Mouse (Mus musculus) kidney, adult 8-10 months (tissue): ENCODE results near the gene C87436.
"Not testable (repeated sequence)": the region's sequence is repeated elsewhere in the genome, so short reads cannot be mapped to it uniquely, and the experiment has no call there.

Experiments
- DNase-seq, 2 experiments: peaks; one replicate each; pipeline ENCODE4 v3.0.0; 2022

The C87436 gene

DNA sequence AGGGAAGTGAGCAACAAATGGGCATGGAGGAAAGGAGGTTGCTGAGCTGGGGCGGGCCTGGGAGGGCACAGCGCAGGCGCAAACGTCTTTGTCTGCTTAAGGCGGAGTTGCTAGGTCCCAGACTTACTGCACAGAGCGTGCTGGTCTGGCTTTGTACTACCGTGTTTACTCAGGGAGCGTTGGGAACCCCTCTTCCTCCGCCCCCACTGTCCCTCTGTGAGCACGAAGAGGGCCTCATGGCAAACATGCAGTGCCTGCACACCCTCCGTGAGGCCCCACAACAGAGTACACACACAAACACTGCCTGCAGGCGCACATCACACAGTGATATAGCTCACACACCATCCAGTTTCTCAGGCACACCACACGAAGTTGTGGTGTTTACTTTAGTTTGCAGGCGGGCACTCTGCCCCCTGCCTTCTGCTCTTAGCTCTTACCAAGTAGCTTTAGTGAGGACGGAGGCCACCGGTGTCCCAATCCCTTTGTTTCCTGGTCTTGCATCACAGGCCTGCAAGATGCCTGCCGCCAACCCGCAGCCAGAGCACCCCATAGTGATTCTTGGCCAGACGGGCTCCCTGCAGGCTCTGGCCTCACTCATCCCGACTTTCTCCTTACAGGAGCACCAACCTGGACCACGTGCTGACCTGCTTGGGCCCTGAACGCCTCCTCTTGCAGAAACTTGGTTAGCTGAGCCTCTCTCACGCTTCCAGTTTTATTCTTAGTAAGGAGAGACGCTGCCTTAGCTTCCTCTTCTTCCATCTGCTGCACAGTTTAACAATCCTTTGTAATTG lies 49.4 kb downstream of the C87436 start:
- DNase-seq, result peak; percentile 59 to 67

DNA sequence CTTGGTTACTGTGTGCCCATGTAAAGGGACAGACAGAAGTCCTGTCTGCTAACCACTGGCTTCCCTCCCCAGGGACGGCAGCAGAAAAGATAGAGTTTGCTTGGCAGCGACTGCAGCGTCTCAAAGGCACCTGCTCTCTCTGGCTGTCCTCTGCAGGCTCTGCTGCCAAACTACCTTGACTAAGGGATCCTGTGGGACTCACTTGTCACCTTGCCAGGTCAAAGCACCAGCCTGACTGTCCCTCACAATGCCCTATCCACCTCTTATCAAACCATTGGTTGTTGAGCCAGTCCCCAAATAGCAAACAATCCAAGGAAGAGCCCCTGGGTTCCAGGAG lies 49.9 kb downstream of the C87436 start:
- no peak for DNase-seq

DNA sequence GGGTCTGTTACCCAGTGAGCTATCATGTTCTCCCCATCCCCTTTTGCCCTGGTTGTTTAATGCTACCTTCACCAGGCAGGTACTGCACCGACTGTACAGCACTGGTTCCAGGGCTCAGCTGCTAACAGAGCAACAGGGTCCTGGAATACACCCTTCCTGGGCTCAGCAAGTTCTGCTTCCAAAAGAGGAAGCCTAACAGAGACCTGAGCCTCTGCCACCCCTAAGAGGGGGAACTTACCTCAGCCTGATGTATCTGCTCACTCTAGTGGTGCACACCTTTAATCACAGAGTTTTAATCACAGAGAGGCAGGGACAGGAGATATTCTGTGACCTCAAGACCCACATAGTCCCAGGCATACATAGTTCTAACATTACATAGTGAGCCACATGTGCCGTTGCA lies 51.8 kb downstream of the C87436 start:
- no peak for DNase-seq

DNA sequence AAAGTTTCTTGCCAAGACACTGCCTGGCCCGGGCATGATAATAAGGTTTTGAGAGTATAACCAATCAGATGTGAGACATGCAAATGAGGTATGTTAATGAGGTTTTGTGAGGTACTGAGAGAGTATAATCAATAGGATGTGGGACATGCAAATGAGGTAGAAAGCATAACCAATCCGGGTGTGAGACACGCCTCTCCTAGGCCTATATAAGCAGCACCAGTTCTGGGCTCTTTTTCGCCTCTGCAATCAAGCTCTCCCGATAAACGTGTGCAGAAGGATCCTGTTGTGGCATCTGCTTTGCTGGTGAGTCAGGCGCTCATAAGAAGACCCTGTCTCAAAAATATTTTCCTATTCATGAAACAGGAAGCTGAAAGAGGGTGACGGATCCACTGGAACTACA lies 52.2 kb downstream of the C87436 start:
- not testable (repeated sequence) for DNase-seq

DNA sequence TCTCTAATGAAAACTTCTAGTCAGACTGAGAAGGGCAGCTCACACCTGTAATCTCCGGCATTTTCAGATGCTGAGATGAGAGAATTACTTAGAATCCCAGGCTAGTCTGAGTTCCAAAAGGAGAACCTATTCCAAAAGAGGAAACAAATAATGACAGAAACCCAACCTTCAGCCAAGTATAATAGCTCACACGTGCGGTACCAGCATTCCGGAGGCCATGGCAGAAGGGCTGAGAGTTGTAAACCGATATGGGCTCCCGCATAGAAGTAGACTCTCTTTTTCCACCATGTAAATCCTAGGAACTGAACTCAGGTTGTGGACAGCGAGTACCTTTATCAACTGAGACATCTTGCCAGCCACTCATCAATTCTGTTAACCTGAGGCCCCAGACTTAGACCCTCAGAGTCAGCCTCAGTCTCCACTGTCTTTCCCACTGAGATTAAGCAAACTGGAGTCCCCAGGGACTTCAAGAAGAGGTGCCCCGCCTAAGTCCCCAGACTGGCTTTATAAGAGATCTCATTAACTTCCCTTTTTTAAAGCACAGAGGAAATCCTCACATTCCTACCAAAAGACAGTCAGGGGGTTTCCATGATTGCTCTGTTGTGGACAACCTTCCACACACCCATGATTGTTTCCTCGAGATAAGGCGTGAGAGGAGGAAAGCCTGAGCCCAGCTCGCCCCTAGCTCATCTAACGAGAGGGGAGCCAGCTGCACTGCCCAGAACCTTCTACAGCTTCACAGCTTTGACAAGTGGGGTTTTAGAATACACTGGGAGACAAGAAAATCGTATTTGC lies 55.5 kb downstream of the C87436 start:
- DNase-seq, result no peak

DNA sequence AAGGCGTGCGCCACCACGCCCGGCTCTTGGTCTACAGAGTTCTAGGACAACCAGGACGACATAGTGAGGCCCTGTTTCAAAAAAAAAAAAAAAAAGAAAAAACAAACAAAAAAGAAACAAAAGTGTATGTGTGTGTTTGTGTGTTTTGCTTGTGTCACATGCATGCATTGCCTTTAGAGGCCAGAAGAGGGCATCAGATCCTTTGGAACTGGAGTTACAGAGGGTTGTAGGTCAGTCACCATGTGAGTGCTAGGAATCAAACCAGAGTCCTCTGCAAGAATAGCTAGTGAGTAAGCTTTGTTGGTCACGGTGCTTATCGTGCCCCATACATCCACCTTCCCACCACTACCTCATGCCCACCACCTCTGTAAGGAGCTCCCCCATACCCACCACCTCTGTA lies 56.6 kb downstream of the C87436 start:
- no peak for DNase-seq

DNA sequence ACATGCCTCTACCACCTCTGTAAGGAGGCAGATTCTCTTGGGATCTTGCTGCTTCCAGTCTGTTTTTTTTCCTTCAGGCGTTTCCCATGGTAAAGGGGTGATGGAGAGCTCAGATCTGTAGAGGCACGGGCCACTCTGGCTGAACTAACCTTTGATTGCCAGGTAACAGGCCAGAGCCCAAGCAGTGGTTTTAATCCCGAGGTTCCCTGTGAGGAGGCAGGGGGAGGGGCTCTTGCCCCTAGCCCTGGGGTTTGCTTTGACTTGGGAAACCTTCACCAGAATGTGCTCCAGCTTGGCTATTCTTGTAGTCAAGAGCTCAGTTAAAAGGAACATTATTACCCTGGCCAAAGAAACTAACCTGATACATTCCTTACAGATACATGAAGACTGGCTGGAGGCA lies 57.5 kb downstream of the C87436 start:
- DNase-seq, result no peak

DNA sequence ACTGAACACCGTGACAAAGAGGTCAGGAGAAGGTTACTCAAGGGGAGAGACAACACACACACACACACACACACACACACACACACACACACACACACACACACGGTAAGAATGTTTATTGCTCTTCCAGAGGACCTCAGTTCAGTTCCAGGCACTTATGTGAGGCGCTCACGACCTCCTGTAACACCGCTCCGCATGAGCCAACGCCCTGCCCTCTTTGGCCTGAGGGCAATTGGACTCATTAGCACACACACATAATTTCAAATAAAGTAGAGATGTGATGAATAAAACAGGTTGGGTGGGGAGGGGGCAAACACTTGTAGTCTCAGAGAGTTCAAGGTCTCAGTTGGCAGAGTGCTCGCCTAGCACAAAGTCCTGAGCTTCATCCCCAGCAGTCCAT lies 58.0 kb downstream of the C87436 start:
- no peak for DNase-seq

DNA sequence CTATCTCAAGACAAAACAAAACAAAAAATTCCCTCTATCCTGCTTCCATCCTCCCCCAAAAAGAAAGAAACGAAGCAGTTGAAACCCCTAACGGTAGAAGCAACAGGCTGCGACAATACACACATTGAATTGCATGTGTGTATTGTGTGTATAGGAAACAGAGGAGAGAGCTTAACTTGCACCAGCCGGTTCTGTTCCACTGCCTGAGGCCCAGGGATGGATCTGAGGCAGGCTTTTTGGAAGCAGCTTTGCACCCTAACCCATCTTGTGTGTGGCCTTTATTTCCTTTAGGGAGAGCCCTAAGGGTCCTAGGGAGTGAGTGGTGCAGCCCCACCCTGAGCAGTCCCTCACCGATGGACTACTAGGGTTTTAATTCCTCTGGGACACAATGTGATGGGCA lies 58.4 kb downstream of the C87436 start:
- DNase-seq, result no peak

DNA sequence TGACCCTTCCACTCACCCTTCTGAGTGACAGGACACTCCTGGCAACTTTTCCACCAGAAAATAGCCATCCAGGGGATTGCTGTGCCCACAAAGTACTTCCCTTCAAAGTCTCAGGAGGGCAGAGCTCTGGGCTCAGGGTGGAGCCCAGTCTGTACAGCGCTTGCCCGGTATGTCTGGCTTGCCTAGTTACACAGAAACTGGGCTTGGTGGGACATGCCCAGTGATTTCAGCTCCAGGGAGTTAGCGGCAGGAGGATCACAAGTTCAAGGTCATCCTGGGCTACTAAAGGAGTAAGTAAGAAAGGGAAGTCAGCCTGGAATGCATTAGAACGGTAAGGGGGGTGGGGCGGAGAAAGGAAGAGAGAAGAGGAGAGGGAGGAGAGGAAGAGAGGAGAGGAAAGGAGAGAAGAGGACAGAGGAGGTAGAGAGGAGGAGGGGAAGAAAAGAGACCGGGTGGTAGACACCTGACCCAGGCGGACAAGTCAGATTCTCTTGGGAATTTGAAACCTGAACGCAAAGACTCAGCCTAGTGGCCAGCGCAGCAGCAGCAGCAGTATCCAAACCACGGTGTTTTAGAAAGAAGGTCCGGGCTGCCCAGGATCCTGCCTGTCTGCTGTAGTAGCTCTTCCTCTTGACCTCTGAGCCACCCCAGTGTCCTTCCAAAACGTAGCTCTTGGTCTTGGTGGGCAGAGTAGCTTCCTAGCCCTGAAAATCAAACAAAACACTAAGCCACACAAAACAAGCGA lies 59.1 kb downstream of the C87436 start:
- DNase-seq, result peak; percentile 51 to 65

DNA sequence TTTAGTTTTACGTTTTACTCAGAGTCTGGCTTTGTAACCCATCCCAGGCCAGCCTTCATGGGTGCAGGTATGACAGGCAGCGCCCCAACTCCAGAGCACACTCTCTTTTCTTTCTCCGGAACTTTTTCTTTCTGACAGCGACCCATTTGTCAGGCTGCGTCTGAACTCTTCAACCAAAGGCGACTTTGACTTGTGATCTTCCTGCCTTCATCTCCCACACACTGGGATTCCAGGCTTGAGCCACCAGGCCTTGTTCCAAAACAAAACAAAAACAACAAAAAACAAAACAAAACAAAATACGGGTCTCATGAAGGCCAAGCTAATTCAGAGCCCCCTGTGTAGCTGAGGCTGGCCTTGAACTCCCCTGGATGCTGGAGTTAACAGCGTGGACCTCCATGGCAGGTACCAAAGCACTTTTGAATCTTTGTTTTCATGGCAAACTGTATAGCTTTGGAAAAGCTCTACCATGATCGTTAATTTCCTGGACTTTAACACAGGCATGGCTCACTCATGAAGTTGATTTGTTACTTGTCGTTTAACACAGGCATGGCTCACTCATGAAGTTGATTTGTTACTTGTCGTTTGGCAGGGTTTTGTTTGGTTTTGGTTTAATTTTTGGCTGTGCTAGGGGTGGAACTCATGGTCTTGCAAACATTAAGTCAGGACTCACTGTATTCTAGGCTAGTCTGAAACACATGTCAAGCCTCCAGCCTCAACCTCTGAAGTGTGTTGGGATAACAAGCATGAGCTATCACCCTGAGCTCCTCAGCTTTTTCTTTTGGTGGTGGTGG lies 60.0 kb downstream of the C87436 start:
- DNase-seq, result no peak

DNA sequence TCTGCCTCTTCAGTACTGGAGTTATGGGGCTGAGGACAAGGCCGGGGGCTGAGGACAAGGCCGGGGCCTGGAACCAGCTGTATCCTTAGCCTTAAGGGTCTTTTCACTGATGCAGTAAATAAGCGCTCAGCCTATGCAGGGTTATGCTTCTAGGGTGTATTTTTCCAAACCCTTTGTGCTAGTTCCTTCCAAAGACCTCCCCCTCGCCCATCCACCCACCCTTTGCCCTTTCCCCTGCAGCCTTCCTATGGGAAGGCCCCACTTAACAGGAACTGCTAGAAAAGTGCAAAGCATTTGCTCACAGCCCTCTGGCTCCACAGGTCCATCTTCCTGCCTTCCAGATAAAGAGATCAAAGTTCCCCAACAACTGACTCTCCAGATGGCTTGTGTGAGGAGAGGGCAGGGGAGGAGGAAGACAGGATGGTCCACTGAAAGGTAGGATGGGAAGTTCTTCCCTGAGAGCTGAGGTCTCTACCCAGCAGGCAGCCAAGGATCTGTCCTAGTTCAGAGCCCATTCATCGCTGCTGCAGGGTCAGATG lies 61.5 kb downstream of the C87436 start:
- no peak for DNase-seq

DNA sequence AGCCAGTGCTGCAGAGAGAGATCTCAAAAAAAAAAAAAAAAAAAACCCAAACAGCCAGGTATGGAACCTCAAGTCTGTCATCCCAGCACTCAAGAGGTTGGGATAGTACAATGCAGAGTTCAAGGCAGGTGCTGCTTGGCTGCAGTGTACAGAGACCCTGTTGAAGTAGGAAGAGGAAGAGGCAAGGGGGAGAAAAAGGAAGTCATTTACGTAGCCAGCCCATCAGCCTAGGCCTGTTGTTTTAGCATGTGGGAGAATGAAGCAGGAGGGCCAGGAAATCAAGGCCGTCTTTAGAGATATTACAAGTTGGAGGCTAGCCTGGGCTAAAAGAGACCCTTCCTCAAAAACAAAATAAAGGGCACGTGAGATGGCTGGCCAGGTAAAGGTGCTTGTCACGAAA lies 65.3 kb downstream of the C87436 start:
- DNase-seq, result no peak

DNA sequence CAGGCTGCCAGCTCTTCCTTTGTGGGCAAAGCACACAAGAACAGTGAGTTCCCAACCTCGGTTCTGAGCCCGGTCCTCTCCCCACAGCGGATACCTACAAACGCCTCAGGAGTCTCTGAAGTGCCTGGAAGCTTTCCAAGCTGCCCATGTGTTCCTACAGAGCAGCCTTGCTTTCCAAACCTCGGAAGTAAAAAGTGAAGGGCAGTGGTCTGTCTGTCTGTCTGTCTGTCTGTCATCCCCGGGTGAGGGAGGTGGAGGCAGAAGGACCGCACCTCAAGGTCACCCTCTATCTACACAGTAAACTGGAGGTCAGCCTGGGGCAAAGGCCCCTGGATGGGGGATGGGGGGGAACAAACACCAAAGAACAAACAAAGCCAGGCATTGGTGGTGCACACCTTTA lies 67.5 kb downstream of the C87436 start:
- DNase-seq, result no peak

DNA sequence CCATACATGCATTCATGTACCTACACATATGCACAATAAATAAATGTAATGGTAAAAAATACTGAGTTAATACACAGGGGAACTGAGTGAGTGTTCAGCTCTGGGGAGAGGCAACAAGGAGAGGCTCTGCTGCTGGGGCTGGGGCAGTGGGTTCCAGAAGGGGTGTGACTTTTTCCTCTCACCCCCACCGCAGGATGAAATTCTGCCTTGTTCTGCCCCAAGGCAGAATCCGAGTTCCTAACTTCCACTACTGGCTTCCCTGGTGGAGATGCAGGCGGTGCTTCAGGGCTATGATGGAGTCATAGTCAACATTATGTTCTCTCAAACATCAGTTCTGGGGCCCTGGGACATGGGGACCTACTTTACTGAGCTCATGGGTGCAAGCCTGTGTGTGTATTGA lies 68.1 kb downstream of the C87436 start:
- DNase-seq, result no peak

DNA sequence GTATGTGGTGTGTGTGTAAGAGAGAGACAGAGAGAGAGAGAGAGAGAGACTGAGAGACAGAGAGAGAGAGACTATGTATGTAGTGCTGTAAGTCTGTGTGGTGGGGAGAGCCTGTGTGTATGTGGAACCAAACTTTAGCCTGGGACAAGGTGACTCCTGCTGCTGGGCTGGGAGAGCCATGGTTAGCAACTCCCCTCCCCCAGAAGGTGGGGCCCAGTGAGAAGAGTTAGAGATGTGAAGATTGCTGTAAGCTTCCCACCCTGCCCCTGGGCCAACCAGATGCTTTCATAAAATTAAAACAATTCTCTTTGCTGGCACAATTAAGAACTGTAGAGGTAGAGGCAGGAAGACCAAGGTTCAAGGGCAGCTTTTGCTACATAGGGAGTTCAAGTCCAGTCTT lies 68.9 kb downstream of the C87436 start:
- DNase-seq, result no peak

DNA sequence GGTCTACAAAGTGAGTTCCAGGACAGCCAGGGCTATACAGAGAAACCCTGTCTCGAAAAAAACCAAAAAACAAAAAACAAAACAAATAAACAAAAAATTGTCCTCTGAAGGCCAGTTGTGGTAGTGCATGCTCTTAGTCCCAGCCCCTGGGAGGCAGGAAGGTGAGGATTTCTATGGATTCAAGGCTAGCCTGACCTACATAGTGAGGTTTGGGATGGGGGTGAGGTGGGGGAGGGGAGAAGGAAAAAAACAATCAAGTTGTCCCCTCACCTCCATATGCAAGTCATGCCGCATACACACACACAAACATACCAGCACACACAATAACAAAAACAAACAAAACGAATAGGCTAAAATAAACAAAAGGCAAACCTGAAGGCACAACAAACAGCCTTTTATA lies 70.6 kb downstream of the C87436 start:
- DNase-seq, result no peak

DNA sequence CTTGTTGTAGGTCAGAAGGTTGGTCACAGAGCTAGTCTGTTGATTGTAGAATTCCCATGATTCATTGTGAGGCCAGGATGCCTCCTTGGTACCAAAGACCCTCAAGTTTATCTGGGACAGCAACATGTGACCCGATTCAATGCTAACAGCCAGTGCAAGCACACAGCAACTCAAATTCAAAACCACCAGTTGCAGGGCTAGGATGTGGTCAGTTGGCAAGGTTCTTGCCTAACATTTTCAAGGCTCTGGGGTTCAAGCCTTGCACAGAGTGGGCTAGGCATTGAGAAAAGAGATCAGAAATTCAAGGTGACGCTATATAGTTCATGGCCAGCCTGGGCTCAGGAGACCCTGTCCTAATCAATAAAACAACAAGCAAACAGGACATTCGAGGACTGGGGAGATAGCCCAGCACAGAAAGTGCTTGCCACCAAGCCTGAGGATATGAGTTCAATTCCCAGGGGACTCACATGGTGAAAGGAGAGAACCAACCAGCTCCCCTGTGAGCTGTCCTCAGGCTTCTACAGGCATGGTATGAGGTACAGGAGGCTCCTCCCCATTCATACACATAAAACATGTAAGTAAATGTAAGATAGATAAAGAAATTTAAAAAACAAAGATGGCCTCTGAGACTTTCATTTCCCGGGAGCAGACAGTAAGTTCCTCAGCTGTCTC lies 71.2 kb downstream of the C87436 start:
- no peak for DNase-seq

DNA sequence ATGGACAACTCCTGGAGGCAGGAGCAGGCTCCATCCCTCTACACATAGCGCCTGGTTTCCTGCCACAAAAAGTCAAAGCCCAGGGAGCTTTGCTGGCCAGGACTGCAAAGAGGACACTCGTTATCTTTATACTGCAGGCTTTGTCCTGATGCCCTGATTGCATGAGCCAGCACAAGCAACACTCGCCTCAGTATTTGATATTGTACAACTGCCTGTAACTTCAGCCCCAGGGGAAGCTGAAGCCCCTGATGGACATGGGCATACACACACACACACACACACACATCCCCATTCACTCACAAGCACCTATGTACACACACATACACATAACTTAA lies 71.7 kb downstream of the C87436 start:
- DNase-seq, result no peak

DNA sequence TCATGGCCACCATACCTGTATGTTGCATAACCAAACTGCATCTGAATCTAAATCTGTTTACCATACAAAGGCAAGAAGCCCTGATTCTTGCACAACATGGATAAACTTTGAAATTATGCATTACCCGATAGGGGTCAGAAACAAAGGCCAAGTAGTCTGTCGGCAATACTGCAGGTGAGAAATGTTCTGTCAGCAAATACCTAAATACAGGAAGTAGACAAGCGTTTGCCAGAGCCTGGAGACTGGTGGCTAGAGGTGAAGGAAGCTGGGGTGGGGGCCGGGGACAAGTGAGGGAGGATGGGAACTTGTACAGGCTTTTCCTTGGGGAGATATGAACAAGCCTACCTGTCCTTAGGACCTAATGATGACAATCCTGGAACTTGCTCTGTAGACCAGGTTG lies 72.8 kb downstream of the C87436 start:
- no peak for DNase-seq

DNA sequence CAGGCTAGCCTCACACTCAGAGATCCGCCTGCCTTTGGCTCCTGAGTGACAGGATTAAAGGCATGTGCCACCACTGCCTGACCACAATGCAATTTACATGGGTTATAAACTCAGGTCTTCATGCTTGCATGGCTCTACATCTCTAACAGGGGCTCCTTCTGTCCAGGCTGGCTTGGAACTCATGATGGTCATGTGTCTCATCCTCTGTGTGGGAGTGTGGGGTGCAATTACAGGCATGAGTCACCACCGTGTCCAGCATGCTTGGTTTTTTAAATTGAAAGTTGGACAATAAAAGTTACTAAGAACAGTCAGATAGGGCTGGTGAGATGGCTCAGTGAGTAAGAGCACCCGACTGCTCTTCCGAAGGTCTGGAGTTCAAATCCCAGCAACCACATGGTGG lies 75.1 kb downstream of the C87436 start:
- DNase-seq, result no peak

DNA sequence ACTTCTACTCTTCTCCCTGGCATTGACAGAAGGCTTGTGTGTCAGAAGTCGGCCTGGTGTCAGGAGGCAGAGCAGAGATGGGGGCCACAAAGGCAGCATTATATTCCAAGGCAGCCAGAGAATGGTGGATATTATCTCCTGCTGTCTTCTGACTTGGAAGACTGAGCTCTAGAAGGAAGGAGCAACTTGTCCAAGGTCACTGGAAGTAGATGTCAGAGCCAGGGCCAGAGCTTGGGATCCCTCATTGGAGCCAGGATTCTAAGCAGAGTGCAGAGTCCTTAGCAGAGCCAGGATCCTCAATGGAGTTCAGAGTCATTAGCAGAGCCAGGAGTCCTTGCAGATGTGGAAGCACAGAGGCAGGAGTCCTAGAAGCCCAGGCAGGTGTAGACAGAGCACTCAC lies 77.8 kb downstream of the C87436 start:
- DNase-seq, result peak; percentile 74 to 82
